Mouse (Mus musculus) MEL (cell line): ENCODE results near the gene Tmem269. TPM values are rescaled to one million over a fixed set of nuclear protein-coding genes. Genes with fewer than 3 reads are reported as not detected.

Experiments
- polyA plus RNA-seq, 2 experiments: library from polyadenylated mRNA; stranded (reverse) in 1 of 2; unstranded in 1 of 2; fragments of >175 nt in 1 of 2; fragments of >200 nt in 1 of 2; gene quantifications; 2 replicates each; pipeline versions ENCODE4 v1.2.1 to v1.2.4; 2012; ENCODE audit warnings: low replicate concordance in 2 of 2, low read depth in 1 of 2; ENCODE audit not compliant: insufficient read length in 2 of 2, insufficient read depth in 1 of 2, missing spikeins in 1 of 2
- total RNA-seq: library from RNA; depleted of rRNA; stranded (reverse); fragments of 300-350 nt; gene quantifications from 2 replicates; pipeline ENCODE4 v1.2.3, GENCODE M21; 2012; rRNA removed

Gene Tmem269
- total and polyA plus RNA-seq, 3 experiments = 0.07 TPM; not detected in 2

Other genes with a start within 250 kb of the Tmem269 start
- gene Slc2a1, start 109.5 kb downstream of the Tmem269 start, total RNA-seq = 15.9 and 47.3 TPM in 2 replicates
- gene Slc2a1, start 109.5 kb downstream of the Tmem269 start, polyA plus RNA-seq = 10 to 100 TPM in 1 of 2 experiments, not detected in 1; 99.5 TPM
- 6.3 and 6.7 TPM in 2 replicates for gene Zfp691, start 44.0 kb downstream of the Tmem269 start, total RNA-seq
- gene Zfp691, start 44.0 kb downstream of the Tmem269 start, polyA plus RNA-seq = 1 to 10 TPM in 1 of 2 experiments, not detected in 1; 9.9 TPM
- 125 and 138 TPM in 2 replicates for gene Ermap, start 28.2 kb downstream of the Tmem269 start, total RNA-seq
- gene Ermap, start 28.2 kb downstream of the Tmem269 start, polyA plus RNA-seq = 100 to 1,000 TPM in 1 of 2 experiments, 10 to 100 TPM in 1; 44.1 to 247 TPM
- gene Svbp, start 22.9 kb downstream of the Tmem269 start, total RNA-seq = 63.7 and 64.7 TPM in 2 replicates
- gene Svbp, start 22.9 kb downstream of the Tmem269 start, polyA plus RNA-seq = 100 to 1,000 TPM in 1 of 2 experiments, not detected in 1; 131 TPM
- 12.3 and 12.8 TPM in 2 replicates for gene AU022252, start 14.5 kb upstream of the Tmem269 start, total RNA-seq
- 10 to 100 TPM in 1 of 2 experiments, not detected in 1; 24.9 TPM for gene AU022252, start 14.5 kb upstream of the Tmem269 start, polyA plus RNA-seq
- 12.9 and 15.7 TPM in 2 replicates for gene P3h1, start 14.7 kb upstream of the Tmem269 start, total RNA-seq
- gene P3h1, start 14.7 kb upstream of the Tmem269 start, polyA plus RNA-seq = 10 to 100 TPM in 1 of 2 experiments, not detected in 1; 30.2 TPM
- gene Cldn19, start 37.2 kb upstream of the Tmem269 start, total RNA-seq = not detected in 2 replicates
- gene Cldn19, start 37.2 kb upstream of the Tmem269 start, polyA plus RNA-seq = not detected
- 979 and 1,115 TPM in 2 replicates for gene Ybx1, start 76.4 kb upstream of the Tmem269 start, total RNA-seq
- 1,000 to 10,000 TPM; 2,172 to 2,666 TPM for gene Ybx1, start 76.4 kb upstream of the Tmem269 start, polyA plus RNA-seq
- 211 and 246 TPM in 2 replicates for gene Ppih, start 102.3 kb upstream of the Tmem269 start, total RNA-seq
- gene Ppih, start 102.3 kb upstream of the Tmem269 start, polyA plus RNA-seq = 100 to 1,000 TPM; 140 to 199 TPM
- gene Ccdc30, start 197.3 kb upstream of the Tmem269 start, total RNA-seq = not detected in 2 replicates
- not detected for gene Ccdc30, start 197.3 kb upstream of the Tmem269 start, polyA plus RNA-seq
- gene Ppcs, start 204.2 kb upstream of the Tmem269 start, total RNA-seq = 7.6 and 8.4 TPM in 2 replicates
- 1 to 10 TPM in 1 of 2 experiments, not detected in 1; 7.4 TPM for gene Ppcs, start 204.2 kb upstream of the Tmem269 start, polyA plus RNA-seq
- not detected in 2 replicates for gene Zmynd12, start 204.6 kb upstream of the Tmem269 start, total RNA-seq
- gene Zmynd12, start 204.6 kb upstream of the Tmem269 start, polyA plus RNA-seq = under 1 TPM in 1 of 2 experiments, not detected in 1; 0.04 TPM